Mouse (Mus musculus) forebrain, embryonic 12.5 days (tissue): ENCODE measurements at regions not wholly inside any gene's neighbourhood (a gene's known extent, or its start where the extent isn't known, plus 50 kb on each side); places are given as distances from the start of the nearest gene placed in this dataset.

Experiments
- ATAC-seq: fragments of 200-750 bp; cut with Nextera tagmentation; 2 replicates; pipeline ENCODE4 v1.8.0; 2017; ENCODE audit warnings: moderate TSS enrichment; ENCODE audit not compliant: low FRiP score
- H3K27ac ChIP-seq: fragments of 300-500 bp; sonication (generic); 2 replicates; pipeline ENCODE4 v1.5.1; 2016; ENCODE audit warnings: mild to moderate bottlenecking
- H3K27me3 ChIP-seq: fragments of 300-500 bp; sonication (generic); 2 replicates; pipeline ENCODE4 v1.6.1; 2016; ENCODE audit warnings: mild to moderate bottlenecking
- H3K36me3 ChIP-seq: fragments of 300-500 bp; sonication (generic); replicated peaks from 2 replicates; pipeline ENCODE4 v1.6.1; 2016; ENCODE audit warnings: mild to moderate bottlenecking
- H3K4me1 ChIP-seq: fragments of 300-500 bp; sonication (generic); 2 replicates; pipeline ENCODE4 v1.6.1; 2016
- H3K4me2 ChIP-seq: fragments of 300-500 bp; sonication (generic); 2 replicates; pipeline ENCODE4 v1.6.1; 2016; ENCODE audit warnings: mild to moderate bottlenecking, moderate library complexity
- H3K4me3 ChIP-seq: fragments of 300-500 bp; sonication (generic); replicated peaks from 2 replicates; pipeline ENCODE4 v1.5.1; 2016; ENCODE audit warnings: mild to moderate bottlenecking
- H3K9ac ChIP-seq: fragments of 300-500 bp; sonication (generic); 2 replicates; pipeline ENCODE4 v1.6.1; 2016; ENCODE audit warnings: mild to moderate bottlenecking
- H3K9me3 ChIP-seq: fragments of 300-500 bp; sonication (generic); 2 replicates; pipeline ENCODE4 v1.6.1; 2016
- WGBS: fragments of 180-500 bp; shearing (Covaris S2); methylation state at CpG from one replicate; pipeline ENCODE4 v1.1.7; 2016; 5-methylcytosine and 5-hydroxymethylcytosine counted together

- H3K27ac ChIP-seq = no peak overlapping the region
- no peak overlapping the region for H3K9ac ChIP-seq
- no peak for ATAC-seq
- no peaks in the 10 kb centered on the region for H3K27me3 ChIP-seq
- H3K4me1 ChIP-seq = peaks cover 8% of the 10 kb centered on the region
- H3K9me3 ChIP-seq = no peaks in the 10 kb centered on the region
- no peaks in the 10 kb centered on the region for H3K36me3 ChIP-seq
- no peak overlapping the region for H3K4me2 ChIP-seq
- 89% methylated on average over 4 of the region's 4 CpGs for WGBS
- H3K4me3 ChIP-seq = no peak overlapping the region
Measured at GRCm38 (mm10) chr16:70244205-70244756, 69.5 kb upstream of the Gbe1 start.

GRCm38 (mm10) chr16:70244963-70245362, 68.8 kb upstream of the Gbe1 start:
- ATAC-seq = no peak
- Histone ChIP-seq H3K4me3 (no peak overlapping the region), H3K9me3 (no peaks in the 10 kb centered on the region), H3K27me3 (no peaks in the 10 kb centered on the region), H3K4me1 (peaks cover under 1% of the 10 kb centered on the region), H3K4me2 (no peak overlapping the region), H3K9ac (no peak overlapping the region), H3K27ac (no peak overlapping the region), H3K36me3 (no peaks in the 10 kb centered on the region)
- WGBS = 63% methylated on average over 2 of the region's 2 CpGs

- Histone ChIP-seq H3K4me3 (no peak overlapping the region), H3K36me3 (no peaks in the 10 kb centered on the region), H3K9ac (no peak overlapping the region), H3K9me3 (no peaks in the 10 kb centered on the region), H3K4me1 (no peaks in the 10 kb centered on the region), H3K4me2 (no peak overlapping the region), H3K27me3 (no peaks in the 10 kb centered on the region), H3K27ac (no peak overlapping the region)
- WGBS = 90% methylated on average over 1 of the region's 1 CpGs
- ATAC-seq = no peak
Measured at GRCm38 (mm10) chr16:70259364-70259763, 54.4 kb upstream of the Gbe1 start.

- ATAC-seq = no peak
- H3K4me3 ChIP-seq = no peak overlapping the region
- H3K4me1 ChIP-seq = no peaks in the 10 kb centered on the region
- H3K4me2 ChIP-seq = no peak overlapping the region
- no peak overlapping the region for H3K27ac ChIP-seq
- H3K9ac ChIP-seq = no peak overlapping the region
- no peaks in the 10 kb centered on the region for H3K36me3 ChIP-seq
- H3K9me3 ChIP-seq = no peaks in the 10 kb centered on the region
- no peaks in the 10 kb centered on the region for H3K27me3 ChIP-seq
- WGBS = 74% methylated on average over 1 of the region's 1 CpGs
Measured at GRCm38 (mm10) chr16:70260151-70260550, 53.6 kb upstream of the Gbe1 start.
